Comparison of ENCODE assay signal across 11 mouse cellular contexts in genomic region chr1:162293732-162294571, GRCm38 (mm10).
DNase-seq lines count a peak whose midpoint lies in the region; ATAC-seq and TF ChIP-seq lines count a peak whose summit lies in the region.
"Had no signal": no experiment of that assay in that cellular context is flagged by ENCODE, and none has a peak within 500 bp of the region (broad histone marks: within the 10 kb centered on the region; RNA-seq: fewer than 3 reads in every experiment).

No protein-coding gene starts in this region.

- H3K4me3 ChIP-seq in cerebellum, adult 2 months (replicated peaks; ENCODE audit: insufficient read depth, low read depth, low read length): no peak overlapping the region
- no peak overlapping the region for H3K4me3 ChIP-seq in hindbrain, embryonic 13.5 days
- no peak overlapping the region for H3K4me3 ChIP-seq in hindbrain, embryonic 14.5 days (replicated peaks; ENCODE audit: low read length)
- no peak overlapping the region for H3K4me3 ChIP-seq in lung, embryonic 14.5 days (ENCODE audit: low read depth, low read length)
- no peak overlapping the region for H3K4me3 ChIP-seq in heart, postnatal 0 days (ENCODE audit: low read depth, low read length)
- H3K4me3 ChIP-seq: midbrain, embryonic 12.5 days had no signal

- no peak overlapping the region for H3K9ac ChIP-seq in hindbrain, embryonic 13.5 days
- no peak overlapping the region for H3K9ac ChIP-seq in hindbrain, embryonic 14.5 days
- no peak overlapping the region for H3K9ac ChIP-seq in lung, embryonic 14.5 days
- no peak overlapping the region; the same call in 1 of the 2 replicates for H3K9ac ChIP-seq in heart, postnatal 0 days (replicated peaks; ENCODE audit: low read depth, low read length)
- H3K9ac ChIP-seq: liver, embryonic 14.5 days; midbrain, embryonic 12.5 days had no signal

- TF ChIP-seq POLR2A in cerebellum, adult 2 months (IDR thresholded peaks at IDR 0.05; ENCODE audit: borderline replicate concordance, insufficient read depth, low read length): no peak

- no peak overlapping the region for H3K4me2 ChIP-seq in hindbrain, embryonic 13.5 days
- no peak overlapping the region for H3K4me2 ChIP-seq in hindbrain, embryonic 14.5 days (replicated peaks)
- no peak overlapping the region for H3K4me2 ChIP-seq in lung, embryonic 14.5 days
- H3K4me2 ChIP-seq in heart, postnatal 0 days (ENCODE audit: low read depth, low read length): no peak overlapping the region
- H3K4me2 ChIP-seq: midbrain, embryonic 12.5 days had no signal

- no peak for ATAC-seq in hindbrain, embryonic 13.5 days (ENCODE audit: low FRiP score)
- ATAC-seq in hindbrain, embryonic 14.5 days (ENCODE audit: low FRiP score): no peak
- ATAC-seq in lung, embryonic 14.5 days (ENCODE audit: insufficient read depth): peak; percentile 52; the same call in 1 of the 2 replicates
- peak; percentile 36; the same call in 1 of the 2 replicates for ATAC-seq in heart, postnatal 0 days (ENCODE audit: insufficient read depth, low read depth)
- ATAC-seq: Patski had no signal

- no peak for TF ChIP-seq CTCF in cerebellum, adult 2 months (IDR thresholded peaks at IDR 0.05; ENCODE audit: borderline replicate concordance, insufficient read depth, low read depth, low read length)
- TF ChIP-seq CTCF in lung, embryonic 14.5 days (IDR thresholded peaks at IDR 0.05; ENCODE audit: low read depth): no peak
- no peak for TF ChIP-seq CTCF in heart, postnatal 0 days (IDR thresholded peaks at IDR 0.05; ENCODE audit: low read depth)

- TF ChIP-seq EP300 in heart, postnatal 0 days (IDR thresholded peaks at IDR 0.05; ENCODE audit: low read depth): no peak

- peaks cover 7% of the 10 kb centered on the region; the same call in 1 of the 2 replicates for H3K36me3 ChIP-seq in hindbrain, embryonic 13.5 days
- H3K36me3 ChIP-seq in hindbrain, embryonic 14.5 days (replicated peaks; ENCODE audit: control insufficient read depth, insufficient read depth): peaks cover 13% of the 10 kb centered on the region; the same call in 1 of the 2 replicates
- no peaks in the 10 kb centered on the region for H3K36me3 ChIP-seq in lung, embryonic 14.5 days (ENCODE audit: insufficient read depth)
- no peaks in the 10 kb centered on the region; the same call in 1 of the 2 replicates for H3K36me3 ChIP-seq in heart, postnatal 0 days (replicated peaks; ENCODE audit: control insufficient read depth, insufficient read depth, low read length)
- H3K36me3 ChIP-seq: midbrain, embryonic 12.5 days had no signal

- peak overlapping the region; percentile 87; the same call in 1 of the 2 replicates for H3K27ac ChIP-seq in cerebellum, adult 2 months (ENCODE audit: insufficient read depth, low read length)
- H3K27ac ChIP-seq in hindbrain, embryonic 13.5 days: 0 out of 2 replicates have a peak overlapping the region, but pooled peaks have one; percentile 5
- H3K27ac ChIP-seq in hindbrain, embryonic 14.5 days: no peak overlapping the region
- peak overlapping the region; percentile 26; the same call in 1 of the 2 replicates for H3K27ac ChIP-seq in lung, embryonic 14.5 days (ENCODE audit: low read depth)
- H3K27ac ChIP-seq in heart, postnatal 0 days (ENCODE audit: low read depth): peak overlapping the region; percentile 22
- H3K27ac ChIP-seq: liver, embryonic 14.5 days; midbrain, embryonic 12.5 days had no signal

- 0 out of 2 replicates have a peak, but pooled peaks cover 2% of the 10 kb centered on the region for H3K4me1 ChIP-seq in cerebellum, adult 2 months (ENCODE audit: control insufficient read depth, insufficient read depth, low read length)
- H3K4me1 ChIP-seq in hindbrain, embryonic 13.5 days (replicated peaks): peaks cover 6% of the 10 kb centered on the region; the same call in 1 of the 2 replicates
- no peaks in the 10 kb centered on the region for H3K4me1 ChIP-seq in hindbrain, embryonic 14.5 days (replicated peaks; ENCODE audit: control insufficient read depth, insufficient read depth, low read length)
- peaks cover 4% of the 10 kb centered on the region; the same call in 1 of the 2 replicates for H3K4me1 ChIP-seq in lung, embryonic 14.5 days (ENCODE audit: insufficient read depth)
- peaks cover 8% of the 10 kb centered on the region for H3K4me1 ChIP-seq in heart, postnatal 0 days (ENCODE audit: control insufficient read depth, insufficient read depth)
- H3K4me1 ChIP-seq: midbrain, embryonic 12.5 days had no signal

- WGBS in cerebellum, adult 2 months: 16% methylated on average over 4 of the region's 4 CpGs
- 67% methylated on average over 4 of the region's 4 CpGs for WGBS in hindbrain, embryonic 13.5 days
- WGBS in hindbrain, embryonic 14.5 days: 65% methylated on average over 4 of the region's 4 CpGs
- WGBS in lung, embryonic 14.5 days: 39% methylated on average over 4 of the region's 4 CpGs
- 45% methylated on average over 4 of the region's 4 CpGs for WGBS in heart, postnatal 0 days

- H3K9me3 ChIP-seq in hindbrain, embryonic 13.5 days: no peaks in the 10 kb centered on the region
- no peaks in the 10 kb centered on the region for H3K9me3 ChIP-seq in hindbrain, embryonic 14.5 days (ENCODE audit: control insufficient read depth, low read length)
- no peaks in the 10 kb centered on the region for H3K9me3 ChIP-seq in lung, embryonic 14.5 days (ENCODE audit: low read depth, low read length)
- no peaks in the 10 kb centered on the region for H3K9me3 ChIP-seq in heart, postnatal 0 days (replicated peaks; ENCODE audit: control insufficient read depth, low read length)
- H3K9me3 ChIP-seq: midbrain, embryonic 12.5 days had no signal

- DNase-seq in cerebellum, adult 2 months: peak in 1 of 2 experiments; percentile 28
- no peak for DNase-seq in cerebellum, adult 11-12 months
- DNase-seq in hindbrain, embryonic 14.5 days (ENCODE audit: low spot score): no peak
- peak; percentile 77 for DNase-seq in lung, embryonic 14.5 days
- DNase-seq in lung, postnatal 10 days: no peak
- peak; percentile 14 for DNase-seq in heart, postnatal 0 days (ENCODE audit: low spot score)
- no peak for DNase-seq in thymus, postnatal 14 days

- no peaks in the 10 kb centered on the region for H3K27me3 ChIP-seq in cerebellum, adult 2 months (ENCODE audit: control insufficient read depth, insufficient read depth, low read length)
- no peaks in the 10 kb centered on the region for H3K27me3 ChIP-seq in hindbrain, embryonic 13.5 days
- H3K27me3 ChIP-seq in hindbrain, embryonic 14.5 days (ENCODE audit: control insufficient read depth, insufficient read depth, low read length): no peaks in the 10 kb centered on the region
- H3K27me3 ChIP-seq in lung, embryonic 14.5 days (ENCODE audit: insufficient read depth, low read length): no peaks in the 10 kb centered on the region
- H3K27me3 ChIP-seq in heart, postnatal 0 days (ENCODE audit: control insufficient read depth, insufficient read depth, low read length): no peaks in the 10 kb centered on the region
- H3K27me3 ChIP-seq: midbrain, embryonic 12.5 days; Patski had no signal

Comparison
In these comparisons a context has a peak if more than half of its experiments do, and no peak if none do; other contexts are left out.
1. DNase-seq: peak in lung, embryonic 14.5 days (single experiment) and heart, postnatal 0 days (single experiment); none in cerebellum, adult 11-12 months (single experiment), hindbrain, embryonic 14.5 days (single experiment), lung, postnatal 10 days (single experiment) and thymus, postnatal 14 days (single experiment).
2. ATAC-seq: peak in lung, embryonic 14.5 days (single experiment) and heart, postnatal 0 days (single experiment); none in hindbrain, embryonic 13.5 days (single experiment) and hindbrain, embryonic 14.5 days (single experiment).